In the genomic region with DNA sequence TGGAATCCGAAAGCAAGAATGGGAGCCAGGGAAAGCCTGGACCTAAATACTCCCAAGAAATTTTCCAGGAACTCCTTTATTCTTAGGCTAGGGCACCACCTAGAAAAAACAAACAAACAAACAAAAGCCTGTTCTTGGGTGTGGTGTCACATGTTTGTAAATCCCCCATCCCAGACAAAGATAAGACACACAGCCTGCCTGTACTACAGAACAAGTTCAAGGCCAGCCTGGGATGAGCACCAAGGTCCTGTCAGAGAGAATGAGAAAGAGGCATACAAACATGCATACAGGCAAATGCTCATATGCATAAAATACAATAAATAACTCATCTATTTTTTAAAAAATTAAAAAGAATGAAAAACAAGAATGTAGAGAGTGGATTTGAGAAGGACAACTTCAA, we compare ENCODE assay signal across 12 mouse cellular contexts.
"Had no signal": no experiment of that assay in that cellular context is flagged by ENCODE, and none has a peak within 500 bp of the region (broad histone marks: within the 10 kb centered on the region; RNA-seq: fewer than 3 reads in every experiment).

No protein-coding gene starts in this region.

- DNase-seq: gastrocnemius, postnatal 14 days; gastrocnemius, postnatal 36 days; heart, adult 18-20 months; heart, postnatal 10 days; heart, postnatal 36 days; kidney, adult 11 months; kidney, postnatal 14 days; layer of hippocampus, adult 9-11 months; layer of hippocampus, postnatal 36 days; left cerebral cortex, postnatal 4 days; liver, embryonic 13.5 days; lung, adult 18-20 months had no signal
